Mouse (Mus musculus) embryonic facial prominence, embryonic 11.5 days (tissue): ENCODE data around the gene Prr11. TPM values are rescaled to one million over a fixed set of nuclear protein-coding genes. Genes with fewer than 3 reads are reported as not detected.

Experiments
- ATAC-seq: fragments of 200-750 bp; cut with Nextera tagmentation; replicated peaks from 2 replicates; pipeline ENCODE4 v1.8.0; 2017; ENCODE audit warnings: low read depth; ENCODE audit not compliant: insufficient number of reproducible peaks, low FRiP score, low TSS enrichment
- DNase-seq: peaks from one replicate; pipeline ENCODE4 v3.0.0-alpha.2; 2015; ENCODE audit warnings: low spot score
- H3K27ac ChIP-seq: fragments of 300-500 bp; sonication (generic); replicated peaks from 2 replicates; pipeline ENCODE4 v1.5.1; 2014; ENCODE audit warnings: mild to moderate bottlenecking, low read depth, low read length, control low read depth
- H3K27me3 ChIP-seq: fragments of 300-500 bp; sonication (generic); 2 replicates; pipeline ENCODE4 v1.6.1; 2014; ENCODE audit warnings: mild to moderate bottlenecking, low read length, moderate library complexity, mixed read lengths; ENCODE audit not compliant: control insufficient read depth, insufficient read depth
- H3K36me3 ChIP-seq: fragments of 300-500 bp; sonication (generic); replicated peaks from 2 replicates; pipeline ENCODE4 v1.6.1; 2014; ENCODE audit warnings: low read depth, mild to moderate bottlenecking, low read length, moderate library complexity, mixed read lengths; ENCODE audit not compliant: control insufficient read depth, insufficient read depth
- H3K4me1 ChIP-seq: fragments of 300-500 bp; sonication (generic); 2 replicates; pipeline ENCODE4 v1.6.1; 2014; ENCODE audit warnings: low read length, mixed read lengths; ENCODE audit not compliant: control insufficient read depth, insufficient read depth
- H3K4me2 ChIP-seq: fragments of 300-500 bp; sonication (generic); 2 replicates; pipeline ENCODE4 v1.6.1; 2014; ENCODE audit warnings: low read depth, mild to moderate bottlenecking, control low read depth, low read length, moderate library complexity
- H3K4me3 ChIP-seq: fragments of 300-500 bp; sonication (generic); 2 replicates; pipeline ENCODE4 v1.5.1; 2014; ENCODE audit warnings: low read depth, low read length, control low read depth
- H3K9ac ChIP-seq: fragments of 300-500 bp; sonication (generic); replicated peaks from 2 replicates; pipeline ENCODE4 v1.6.1; 2014; ENCODE audit warnings: mild to moderate bottlenecking, control low read depth, low read length
- H3K9me3 ChIP-seq: fragments of 300-500 bp; sonication (generic); replicated peaks from 2 replicates; pipeline ENCODE4 v1.6.1; 2016; ENCODE audit warnings: mild to moderate bottlenecking, low read length, inconsistent platforms, mixed read lengths; ENCODE audit not compliant: control insufficient read depth
- WGBS: fragments of 180-500 bp; shearing (Covaris S2); extraction: QIAGEN DNeasy Blood & Tissue Kit; methylation state at CpG from one replicate; pipeline ENCODE4 v1.1.7; 2014; 5-methylcytosine and 5-hydroxymethylcytosine counted together
- polyA plus RNA-seq: library from polyadenylated mRNA; unstranded; fragments of >200 nt; fragmentation: Nextera tagmentation; extraction: Ambion mirVana; gene quantifications from 2 replicates; pipeline ENCODE4 v1.2.1, GENCODE M21; 2014

The Prr11 gene
- polyA plus RNA-seq = 17.7 and 20.1 TPM in 2 replicates

DNA sequence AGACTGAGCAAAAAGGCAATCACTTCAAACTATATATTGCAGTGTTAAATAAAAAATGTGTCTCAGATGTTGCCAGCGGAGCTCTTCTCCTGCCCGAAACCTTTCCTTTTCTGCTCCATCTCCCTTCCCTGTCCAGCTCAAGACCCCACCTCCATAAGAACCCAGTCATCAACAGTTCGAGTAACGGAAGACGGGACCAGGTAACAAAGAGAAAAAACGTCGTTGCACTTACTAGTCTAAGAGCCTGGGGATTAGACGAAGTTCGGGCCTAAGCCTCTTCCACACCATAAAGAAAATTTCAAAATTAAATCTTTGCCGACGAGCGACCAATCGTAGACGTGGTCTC is at the start of gene Prr11:
TSS of gene Prr11 (minus strand) at position 300 of the 346 bp plus-strand sequence.
- H3K4me1 ChIP-seq = no peaks in the 10 kb centered on the region
- H3K4me2 ChIP-seq = peak within 1 kb of the TSS; percentile 31
- 0% methylated on average over 14 of the region's 14 CpGs for WGBS
- H3K27me3 ChIP-seq = no peaks in the 10 kb centered on the region
- DNase-seq (no peak), ATAC-seq (no peak)
- H3K4me3 ChIP-seq = peak within 1 kb of the TSS; percentile 98
- H3K27ac ChIP-seq = peak within 1 kb of the TSS; percentile 97
- no peaks in the 10 kb centered on the region for H3K9me3 ChIP-seq
- H3K36me3 ChIP-seq = no peaks in the 10 kb centered on the region; the same call in 1 of the 2 replicates
- H3K9ac ChIP-seq = peak within 1 kb of the TSS; percentile 100

DNA sequence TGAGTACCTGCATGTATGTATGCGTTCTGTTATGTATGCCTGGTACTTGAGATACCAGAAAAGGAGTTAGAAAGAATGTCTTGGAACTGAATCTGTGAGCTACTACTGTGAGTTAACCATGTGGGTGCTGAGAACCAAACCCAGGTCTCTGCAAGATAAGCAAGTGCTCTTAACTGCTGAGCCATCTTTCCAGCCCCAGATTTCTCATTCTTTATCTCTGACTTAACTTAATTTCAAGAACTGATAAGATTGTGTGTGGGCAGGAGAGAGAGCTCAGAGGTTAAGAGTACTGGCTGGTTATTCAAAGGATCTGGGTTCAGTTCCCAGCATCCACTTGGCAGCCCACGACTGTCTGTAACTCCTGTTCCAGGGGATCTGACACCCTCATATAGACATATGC is 49.5 kb upstream of the Prr11 start:
- no peak overlapping the region for H3K9ac ChIP-seq
- H3K27me3 ChIP-seq = no peaks in the 10 kb centered on the region
- no peak overlapping the region for H3K4me3 ChIP-seq
- no peaks in the 10 kb centered on the region for H3K4me1 ChIP-seq
- no peak overlapping the region for H3K4me2 ChIP-seq
- H3K9me3 ChIP-seq = no peaks in the 10 kb centered on the region
- 88% methylated on average over 2 of the region's 2 CpGs for WGBS
- DNase-seq = no peak
- no peaks in the 10 kb centered on the region for H3K36me3 ChIP-seq
- H3K27ac ChIP-seq = no peak overlapping the region
- ATAC-seq = no peak

DNA sequence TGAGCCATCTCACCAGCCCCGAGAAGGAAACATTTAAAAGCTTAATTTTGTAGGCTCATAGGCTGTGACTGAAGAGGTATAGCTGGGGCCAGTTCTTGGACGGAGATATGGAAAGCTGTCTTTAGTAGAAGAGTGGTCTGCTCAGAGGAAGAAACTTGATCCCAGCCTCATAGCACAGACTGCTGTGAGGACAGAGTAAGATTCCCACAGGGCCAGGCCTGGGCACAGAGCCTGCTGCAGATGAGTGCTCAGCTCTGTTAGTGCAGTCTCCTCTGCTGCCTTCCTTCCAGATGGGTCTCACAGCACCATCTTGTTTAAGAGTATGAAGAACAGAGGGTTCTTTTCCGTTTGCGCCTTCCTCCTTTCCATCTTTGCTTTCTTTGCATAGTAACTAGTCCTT is 27.7 kb upstream of the Prr11 start:
- Histone ChIP-seq H3K27ac (no peak overlapping the region), H3K9me3 (no peaks in the 10 kb centered on the region), H3K4me1 (no peaks in the 10 kb centered on the region), H3K4me3 (no peak overlapping the region), H3K36me3 (no peaks in the 10 kb centered on the region), H3K4me2 (no peak overlapping the region), H3K9ac (no peak overlapping the region), H3K27me3 (no peaks in the 10 kb centered on the region)
- DNase-seq (no peak), ATAC-seq (no peak)
- 78% methylated on average over 4 of the region's 4 CpGs for WGBS

DNA sequence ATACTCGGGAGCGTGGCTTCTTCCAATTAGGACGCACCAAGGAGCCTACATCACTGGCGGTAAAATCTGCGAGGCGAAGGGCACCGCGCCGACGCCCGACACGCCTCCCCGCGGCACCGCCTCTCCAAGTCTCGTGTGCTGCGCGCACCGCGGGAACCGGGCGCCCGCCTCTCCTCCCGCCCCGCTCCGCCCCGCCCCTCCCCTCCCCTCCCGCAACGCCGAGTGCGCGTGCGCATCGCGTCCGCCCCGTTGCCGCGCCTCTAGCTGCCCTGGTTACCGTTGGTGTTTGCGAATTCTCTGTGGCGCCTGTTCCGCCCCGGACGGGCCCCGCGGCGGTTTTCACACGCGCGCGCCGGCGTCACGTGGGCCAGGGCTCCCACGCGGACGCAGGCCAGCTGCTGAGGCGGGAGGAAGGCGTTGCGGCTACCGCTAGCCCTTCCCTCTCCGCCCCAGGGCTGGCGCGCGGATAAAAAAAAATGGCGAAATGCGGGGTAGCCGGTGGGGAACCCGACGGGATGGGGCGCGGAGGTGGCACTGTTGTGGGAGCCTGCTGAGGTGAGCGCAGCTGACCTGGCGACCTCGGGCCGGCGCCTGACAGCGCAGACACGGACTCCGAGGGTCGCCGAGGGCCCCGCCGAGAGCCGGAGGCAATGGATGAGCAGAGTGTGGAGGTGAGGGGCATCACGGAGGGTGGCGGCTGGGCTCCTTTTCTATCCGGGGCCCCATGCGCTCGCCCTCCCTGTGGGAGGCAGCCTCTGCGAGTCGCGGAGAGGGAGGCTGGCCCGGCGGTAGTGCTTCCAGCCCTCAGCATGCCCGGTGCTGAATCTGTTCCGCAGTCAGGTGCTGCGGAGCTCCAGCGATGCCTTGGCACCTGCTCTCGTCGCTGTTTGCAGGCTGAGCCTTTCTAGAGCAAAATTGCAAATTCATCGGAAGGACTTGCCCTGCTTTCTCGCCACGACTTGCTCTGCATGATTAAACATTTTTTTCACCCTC is 18.6 kb upstream of the Prr11 start, which contains the start of gene Trim37:
TSS of gene Trim37 (plus strand) at position 254 of the 993 bp plus-strand sequence.
- no peaks in the 10 kb centered on the region for H3K27me3 ChIP-seq
- peak within 1 kb of the TSS; percentile 82 for H3K27ac ChIP-seq
- WGBS = under 1% methylated on average over 102 of the region's 105 CpGs
- no peaks in the 10 kb centered on the region for H3K9me3 ChIP-seq
- ATAC-seq (peak; percentile 92), DNase-seq (peak; percentile 94)
- H3K36me3 ChIP-seq = peaks cover 3% of the 10 kb centered on the region; the same call in 1 of the 2 replicates
- H3K9ac ChIP-seq = peak within 1 kb of the TSS; percentile 73
- H3K4me2 ChIP-seq = peak within 1 kb of the TSS; percentile 64
- H3K4me3 ChIP-seq = peak within 1 kb of the TSS; percentile 91
- no peaks in the 10 kb centered on the region for H3K4me1 ChIP-seq

DNA sequence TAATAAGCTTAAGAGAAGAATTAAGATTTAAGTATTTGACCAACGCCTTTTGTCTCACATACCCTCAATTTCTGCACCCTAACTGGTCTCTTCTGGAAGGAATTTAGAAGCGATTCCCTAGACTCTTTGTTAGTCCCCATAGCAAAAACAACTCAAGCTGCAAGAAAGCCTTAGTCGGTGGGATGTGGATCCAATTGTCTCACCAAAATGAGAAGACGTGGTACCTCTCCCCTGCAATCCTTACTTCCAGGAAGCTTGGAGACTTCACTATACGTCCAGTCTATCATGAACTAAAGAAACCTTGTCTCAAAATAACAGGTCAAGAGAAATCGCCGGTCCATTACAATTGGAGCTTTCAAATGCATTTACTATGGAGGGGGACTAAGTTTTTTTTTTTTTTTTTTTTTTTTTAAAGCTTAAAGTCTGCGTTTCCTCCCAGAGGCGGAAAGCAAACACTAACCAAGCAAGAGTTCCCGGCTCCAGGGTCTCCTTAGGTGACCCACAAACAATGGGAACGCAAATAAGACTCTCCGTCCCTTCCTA is 17.8 kb upstream of the Prr11 start:
- Histone ChIP-seq H3K9ac (peak overlapping the region; percentile 46), H3K27me3 (no peaks in the 10 kb centered on the region), H3K4me1 (no peaks in the 10 kb centered on the region), H3K27ac (peak overlapping the region; percentile 82), H3K4me3 (peak overlapping the region; percentile 91), H3K36me3 (peaks cover 3% of the 10 kb centered on the region; the same call in 1 of the 2 replicates), H3K9me3 (no peaks in the 10 kb centered on the region), H3K4me2 (peak overlapping the region; percentile 64)
- no peak for ATAC-seq
- WGBS = 2% methylated on average over 12 of the region's 12 CpGs
- peak; percentile 50 for DNase-seq

DNA sequence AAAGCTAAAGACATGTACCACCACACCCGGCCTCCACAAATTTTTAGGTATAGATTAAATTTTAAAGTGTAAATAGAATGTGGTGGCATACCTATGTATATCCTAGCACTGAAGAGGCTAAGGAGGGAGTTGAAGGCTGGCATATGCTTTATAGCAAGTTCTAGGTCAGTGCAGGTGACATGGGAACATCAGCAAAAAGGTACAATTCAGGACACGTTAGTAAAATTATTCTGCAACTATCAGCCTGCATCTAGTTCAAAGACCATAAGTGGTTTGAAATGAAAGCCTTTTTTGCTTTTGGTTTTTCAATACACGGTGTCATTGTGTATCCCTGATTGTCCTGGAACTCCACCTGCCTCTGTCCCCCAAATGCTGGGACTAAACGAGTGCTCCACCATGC is 17.1 kb upstream of the Prr11 start:
- Histone ChIP-seq H3K4me1 (no peaks in the 10 kb centered on the region), H3K9ac (no peak overlapping the region; the same call in 1 of the 2 replicates), H3K4me2 (no peak overlapping the region), H3K27me3 (no peaks in the 10 kb centered on the region), H3K36me3 (peaks cover 3% of the 10 kb centered on the region; the same call in 1 of the 2 replicates), H3K4me3 (no peak overlapping the region), H3K27ac (no peak overlapping the region), H3K9me3 (no peaks in the 10 kb centered on the region)
- WGBS = 54% methylated on average over 4 of the region's 4 CpGs
- DNase-seq (no peak), ATAC-seq (no peak)

DNA sequence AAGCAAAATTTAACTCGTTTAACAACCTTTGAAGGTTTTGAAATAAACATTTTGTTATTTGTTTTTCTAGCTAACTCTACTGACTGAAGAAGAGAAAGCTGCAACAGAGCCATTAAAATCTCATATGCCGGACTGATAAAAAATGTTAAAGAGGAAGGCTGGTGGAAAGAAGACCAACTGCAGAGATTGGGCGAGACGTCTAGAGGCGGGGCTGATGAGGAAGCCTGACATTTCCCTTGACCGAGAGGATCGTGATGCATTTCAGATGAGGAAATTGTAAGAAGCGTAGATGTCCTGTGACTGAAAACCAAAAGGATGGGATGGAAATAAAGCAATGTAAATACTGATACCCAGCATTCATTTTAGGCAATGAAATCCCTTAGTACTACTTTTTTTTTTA is 13.4 kb upstream of the Prr11 start:
- Histone ChIP-seq H3K27ac (no peak overlapping the region), H3K27me3 (no peaks in the 10 kb centered on the region), H3K9ac (no peak overlapping the region), H3K4me2 (no peak overlapping the region), H3K4me1 (no peaks in the 10 kb centered on the region), H3K36me3 (peaks cover 9% of the 10 kb centered on the region), H3K4me3 (no peak overlapping the region), H3K9me3 (no peaks in the 10 kb centered on the region)
- WGBS = 85% methylated on average over 8 of the region's 8 CpGs
- DNase-seq (no peak), ATAC-seq (no peak)
